In the genomic region with DNA sequence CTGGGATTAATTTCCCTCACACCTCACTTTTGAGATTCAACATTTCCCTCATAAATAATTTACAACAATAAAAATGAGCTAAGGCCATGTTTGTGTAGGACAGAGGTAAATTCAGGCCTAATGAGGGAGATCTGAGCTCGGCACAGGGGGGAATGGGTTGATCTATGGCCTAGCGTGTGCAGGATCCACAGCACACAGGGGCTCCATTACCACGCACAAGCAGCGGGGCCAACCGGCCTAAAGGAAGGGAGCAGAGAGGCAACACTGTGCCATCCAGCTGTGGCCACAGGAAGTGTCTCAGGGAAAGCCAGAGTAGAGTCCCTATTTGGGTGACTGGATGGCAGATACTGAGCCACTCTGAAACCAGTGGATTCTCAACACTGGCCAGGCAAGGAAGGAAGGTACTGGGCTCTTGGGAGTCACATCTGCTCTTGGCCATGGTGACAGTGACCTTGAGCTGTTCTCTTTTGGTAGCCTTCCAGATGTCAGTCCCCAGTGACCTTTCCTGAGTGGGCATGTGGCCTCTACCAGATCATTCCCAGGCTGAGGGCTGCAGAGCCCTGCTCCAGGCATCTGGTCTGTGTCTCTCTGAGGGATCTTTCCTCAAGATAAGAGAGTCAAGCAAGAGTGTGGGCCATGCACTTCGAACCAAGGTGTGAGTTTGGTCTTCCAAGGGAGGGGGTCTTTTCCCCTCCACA, we compare ENCODE assay signal across 8 mouse cellular contexts. TPM values are rescaled to one million over a fixed set of nuclear protein-coding genes. Genes with fewer than 3 reads are reported as not detected.
DNase-seq lines count a peak whose midpoint lies in the region; ATAC-seq and TF ChIP-seq lines count a peak whose summit lies in the region.

No protein-coding gene starts in this region.

- 0 out of 2 replicates have a peak overlapping the region, but pooled peaks have one; percentile 22 for H3K9ac ChIP-seq in heart, embryonic 12.5 days
- no peak overlapping the region for H3K9ac ChIP-seq in stomach, embryonic 14.5 days (replicated peaks; ENCODE audit: low read depth, low read length)
- no peak overlapping the region for H3K9ac ChIP-seq in stomach, postnatal 0 days (ENCODE audit: low read length)
- 0 out of 2 replicates have a peak overlapping the region, but pooled peaks have one; percentile 7 for H3K9ac ChIP-seq in limb, embryonic 11.5 days (ENCODE audit: low read length)

- peaks cover 56% of the 10 kb centered on the region for H3K4me1 ChIP-seq in heart, embryonic 12.5 days (replicated peaks)
- peaks cover 48% of the 10 kb centered on the region for H3K4me1 ChIP-seq in stomach, embryonic 14.5 days (ENCODE audit: control insufficient read depth, insufficient read depth, low read length)
- peaks cover 8% of the 10 kb centered on the region; the same call in 1 of the 2 replicates for H3K4me1 ChIP-seq in stomach, postnatal 0 days (replicated peaks; ENCODE audit: control insufficient read depth, insufficient read depth)
- H3K4me1 ChIP-seq in limb, embryonic 11.5 days (ENCODE audit: control insufficient read depth, insufficient read depth, low read length), result peaks cover 55% of the 10 kb centered on the region

- no peak for TF ChIP-seq CTCF in stomach, postnatal 0 days (IDR thresholded peaks at IDR 0.05; ENCODE audit: low read depth)

- H3K4me3 ChIP-seq in heart, embryonic 12.5 days, result no peak overlapping the region
- H3K4me3 ChIP-seq in stomach, embryonic 14.5 days (ENCODE audit: low read depth, low read length), result no peak overlapping the region
- H3K4me3 ChIP-seq in stomach, postnatal 0 days (ENCODE audit: low read depth, low read length), result no peak overlapping the region
- no peak overlapping the region for H3K4me3 ChIP-seq in limb, embryonic 11.5 days (ENCODE audit: low read depth, low read length)

- no peak overlapping the region for H3K4me2 ChIP-seq in heart, embryonic 12.5 days
- no peak overlapping the region for H3K4me2 ChIP-seq in stomach, embryonic 14.5 days (replicated peaks; ENCODE audit: low read depth, low read length)
- no peak overlapping the region for H3K4me2 ChIP-seq in stomach, postnatal 0 days (replicated peaks; ENCODE audit: low read depth)
- H3K4me2 ChIP-seq in limb, embryonic 11.5 days (ENCODE audit: low read depth, severe bottlenecking), result no peak overlapping the region

- no peak for ATAC-seq in heart, embryonic 12.5 days (ENCODE audit: insufficient number of reproducible peaks, low FRiP score)
- ATAC-seq in stomach, embryonic 14.5 days (ENCODE audit: insufficient number of reproducible peaks, insufficient read depth, low FRiP score, low read depth), result no peak
- ATAC-seq in stomach, postnatal 0 days (ENCODE audit: low FRiP score, low TSS enrichment), result no peak
- ATAC-seq in limb, embryonic 11.5 days (ENCODE audit: insufficient number of reproducible peaks, low FRiP score, low TSS enrichment, low read depth), result no peak
- no peak for ATAC-seq in CD4-positive, CD25-positive, alpha-beta regulatory T cell, adult 4 months

- no peak for DNase-seq in heart, adult 8-10 months (ENCODE audit: low spot score)
- no peak for DNase-seq in stomach, postnatal 0 days (ENCODE audit: low spot score)
- no peak for DNase-seq in limb, embryonic 11.5 days (ENCODE audit: low spot score)
- peak; percentile 60 for DNase-seq in thymus, postnatal 14 days
- no peak for DNase-seq in adipocyte (ENCODE audit: low spot score)

- peaks cover 11% of the 10 kb centered on the region; the same call in 1 of the 2 replicates for H3K27me3 ChIP-seq in heart, embryonic 12.5 days (replicated peaks)
- no peaks in the 10 kb centered on the region for H3K27me3 ChIP-seq in stomach, embryonic 14.5 days (ENCODE audit: control insufficient read depth, insufficient read depth, low read length)
- H3K27me3 ChIP-seq in stomach, postnatal 0 days (ENCODE audit: control insufficient read depth, insufficient read depth, low read length), result no peaks in the 10 kb centered on the region
- H3K27me3 ChIP-seq in limb, embryonic 11.5 days (ENCODE audit: control insufficient read depth, insufficient read depth, low read length), result no peaks in the 10 kb centered on the region

- peaks cover 15% of the 10 kb centered on the region for H3K36me3 ChIP-seq in heart, embryonic 12.5 days
- H3K36me3 ChIP-seq in stomach, embryonic 14.5 days (ENCODE audit: control insufficient read depth, insufficient read depth, low read length), result peaks cover 11% of the 10 kb centered on the region
- H3K36me3 ChIP-seq in stomach, postnatal 0 days (ENCODE audit: control insufficient read depth, insufficient read depth, low read length), result no peaks in the 10 kb centered on the region
- H3K36me3 ChIP-seq in limb, embryonic 11.5 days (ENCODE audit: control insufficient read depth, insufficient read depth, low read length), result peaks cover 3% of the 10 kb centered on the region

- 75% methylated on average over 6 of the region's 6 CpGs for WGBS in heart, embryonic 12.5 days
- WGBS in stomach, embryonic 14.5 days, result 72% methylated on average over 6 of the region's 6 CpGs
- WGBS in stomach, postnatal 0 days, result 89% methylated on average over 6 of the region's 6 CpGs
- WGBS in limb, embryonic 11.5 days, result 55% methylated on average over 6 of the region's 6 CpGs

- TF ChIP-seq EP300 in stomach, postnatal 0 days (optimal IDR thresholded peaks at IDR 0.05), result no peak

- no peak overlapping the region for H3K27ac ChIP-seq in heart, embryonic 12.5 days (ENCODE audit: poor library complexity, severe bottlenecking)
- H3K27ac ChIP-seq in stomach, embryonic 14.5 days (ENCODE audit: low read length), result peak overlapping the region; percentile 60; the same call in 1 of the 2 replicates
- no peak overlapping the region for H3K27ac ChIP-seq in stomach, postnatal 0 days (replicated peaks)
- peak overlapping the region; percentile 96 for H3K27ac ChIP-seq in limb, embryonic 11.5 days (replicated peaks; ENCODE audit: low read depth, low read length)

- H3K9me3 ChIP-seq in heart, embryonic 12.5 days (replicated peaks), result 0 out of 2 replicates have a peak, but pooled peaks cover 3% of the 10 kb centered on the region
- H3K9me3 ChIP-seq in stomach, embryonic 14.5 days (ENCODE audit: control insufficient read depth, low read depth, low read length), result no peaks in the 10 kb centered on the region
- H3K9me3 ChIP-seq in stomach, postnatal 0 days (ENCODE audit: control insufficient read depth, low read length), result no peaks in the 10 kb centered on the region
- no peaks in the 10 kb centered on the region for H3K9me3 ChIP-seq in limb, embryonic 11.5 days (ENCODE audit: control insufficient read depth, low read length)

RNA-seq across cellular contexts. Expression of a gene that starts 9.9 kb away (rescaled TPM):
- polyA plus RNA-seq in heart, embryonic 12.5 days (2016; fragmentation: Nextera tagmentation; extraction: Ambion mirVana), result 16.1 and 16.6 TPM in 2 replicates
- total RNA-seq in heart, adult 8-10 months (2022), result 10 to 100 TPM; 20.2 to 24.5 (median 21.0) TPM
- polyA plus RNA-seq in stomach, embryonic 14.5 days (2014; fragmentation: Nextera tagmentation; extraction: Ambion mirVana), result 20.4 and 20.7 TPM in 2 replicates
- 10.2 and 11.3 TPM in 2 replicates for polyA plus RNA-seq in stomach, postnatal 0 days (2015; fragmentation: Nextera tagmentation; extraction: Ambion mirVana)
- polyA plus RNA-seq in limb, embryonic 11.5 days (2014; fragmentation: Nextera tagmentation; extraction: Ambion mirVana), result 16.9 and 18.5 TPM in 2 replicates
- polyA plus RNA-seq in CD4-positive, CD25-positive, alpha-beta regulatory T cell, adult 4 months (2017; shearing (Covaris generic)), result 1 to 10 TPM; 1.7 to 2.7 TPM

Comparison
In these comparisons a context has a peak if more than half of its experiments do, and no peak if none do; other contexts are left out.
1. H3K27ac ChIP-seq: peak in stomach, embryonic 14.5 days (single experiment) and limb, embryonic 11.5 days (single experiment); none in heart, embryonic 12.5 days (single experiment) and stomach, postnatal 0 days (single experiment).
2. H3K9ac ChIP-seq: peak in heart, embryonic 12.5 days (single experiment) and limb, embryonic 11.5 days (single experiment); none in stomach, embryonic 14.5 days (single experiment) and stomach, postnatal 0 days (single experiment).